Mouse (Mus musculus) lung, embryonic 14.5 days (tissue): Measurements from ENCODE around the gene Nrros. TPM values are rescaled to one million over a fixed set of nuclear protein-coding genes. Genes with fewer than 3 reads are reported as not detected.

Experiments
- ATAC-seq: fragments of 200-750 bp; cut with Nextera tagmentation; 2 replicates; pipeline ENCODE4 v1.8.0; 2017; ENCODE audit warnings: mild to moderate bottlenecking, moderate TSS enrichment, moderate library complexity; ENCODE audit not compliant: insufficient read depth
- DNase-seq: peaks from one replicate; pipeline ENCODE4 v3.0.0-alpha.2; 2015
- H3K27ac ChIP-seq: fragments of 300-500 bp; sonication (generic); 2 replicates; pipeline ENCODE4 v1.5.1; 2014; ENCODE audit warnings: low read depth, mild to moderate bottlenecking, moderate library complexity
- H3K27me3 ChIP-seq: fragments of 300-500 bp; sonication (generic); 2 replicates; pipeline ENCODE4 v1.6.1; 2014; ENCODE audit warnings: low read length, control low read depth; ENCODE audit not compliant: insufficient read depth
- H3K36me3 ChIP-seq: fragments of 300-500 bp; sonication (generic); 2 replicates; pipeline ENCODE4 v1.6.1; 2014; ENCODE audit warnings: control low read depth; ENCODE audit not compliant: insufficient read depth
- H3K4me1 ChIP-seq: fragments of 300-500 bp; sonication (generic); 2 replicates; pipeline ENCODE4 v1.6.1; 2014; ENCODE audit warnings: antibody characterized with exemption, control low read depth; ENCODE audit not compliant: insufficient read depth
- H3K4me2 ChIP-seq: fragments of 300-500 bp; sonication (generic); 2 replicates; pipeline ENCODE4 v1.6.1; 2014; ENCODE audit warnings: mild to moderate bottlenecking
- H3K4me3 ChIP-seq: fragments of 300-500 bp; sonication (generic); 2 replicates; pipeline ENCODE4 v1.5.1; 2014; ENCODE audit warnings: low read depth, low read length
- H3K9ac ChIP-seq: fragments of 300-500 bp; sonication (generic); 2 replicates; pipeline ENCODE4 v1.6.1; 2014
- H3K9me3 ChIP-seq: fragments of 300-500 bp; sonication (generic); 2 replicates; pipeline ENCODE4 v1.6.1; 2016; ENCODE audit warnings: low read depth, low read length, control low read depth
- CTCF ChIP-seq: IDR thresholded peaks from 2 replicates; pipeline ENCODE4 v1.5.1; 2016; ENCODE audit warnings: antibody characterized with exemption, low read depth
- WGBS: fragments of 180-500 bp; shearing (Covaris S2); extraction: QIAGEN DNeasy Blood & Tissue Kit; methylation state at CpG from one replicate; pipeline ENCODE4 v1.1.7; 2014; 5-methylcytosine and 5-hydroxymethylcytosine counted together
- polyA plus RNA-seq: library from polyadenylated mRNA; unstranded; fragments of >200 nt; fragmentation: Nextera tagmentation; extraction: Ambion mirVana; gene quantifications from 2 replicates; pipeline ENCODE4 v1.2.1, GENCODE M21; 2014

The Nrros gene
- polyA plus RNA-seq, 1 experiment from 2014 or later, result 42.6 TPM

GRCm38 (mm10) chr16:32153976-32154375 is 11.4 kb downstream of the Nrros start:
- WGBS, result 56% methylated on average over 1 of the region's 1 CpGs
- no peak for DNase-seq
- Histone ChIP-seq H3K4me3 (no peak overlapping the region), H3K27me3 (no peaks in the 10 kb centered on the region), H3K27ac (no peak overlapping the region), H3K36me3 (no peaks in the 10 kb centered on the region), H3K9ac (peak overlapping the region; percentile 13; the same call in 1 of the 2 replicates), H3K4me2 (no peak overlapping the region), H3K9me3 (no peaks in the 10 kb centered on the region), H3K4me1 (no peaks in the 10 kb centered on the region)
- ATAC-seq, result no peak
- no peak for TF ChIP-seq CTCF

GRCm38 (mm10) chr16:32147589-32148207 is 17.7 kb downstream of the Nrros start:
- ATAC-seq (0 out of 2 replicates have a peak, but pooled peaks have one; percentile 49), DNase-seq (peak; percentile 15)
- no peak for TF ChIP-seq CTCF
- Histone ChIP-seq H3K4me2 (peak overlapping the region; percentile 39), H3K36me3 (peaks cover 11% of the 10 kb centered on the region; the same call in 1 of the 2 replicates), H3K4me1 (no peaks in the 10 kb centered on the region), H3K9ac (no peak overlapping the region), H3K9me3 (peaks cover 16% of the 10 kb centered on the region; the same call in 1 of the 2 replicates), H3K27me3 (no peaks in the 10 kb centered on the region), H3K27ac (no peak overlapping the region), H3K4me3 (no peak overlapping the region)
- 61% methylated on average over 10 of the region's 13 CpGs for WGBS

GRCm38 (mm10) chr16:32144592-32144991 is 20.8 kb downstream of the Nrros start:
- WGBS, result 92% methylated on average over 17 of the region's 17 CpGs
- H3K27ac ChIP-seq, result no peak overlapping the region
- TF ChIP-seq CTCF, result no peak
- DNase-seq, result no peak
- H3K9me3 ChIP-seq, result peaks cover 16% of the 10 kb centered on the region; the same call in 1 of the 2 replicates
- no peak for ATAC-seq
- no peak overlapping the region for H3K9ac ChIP-seq
- H3K27me3 ChIP-seq, result no peaks in the 10 kb centered on the region
- H3K4me2 ChIP-seq, result no peak overlapping the region
- peaks cover 11% of the 10 kb centered on the region; the same call in 1 of the 2 replicates for H3K36me3 ChIP-seq
- H3K4me1 ChIP-seq, result no peaks in the 10 kb centered on the region
- H3K4me3 ChIP-seq, result no peak overlapping the region

GRCm38 (mm10) chr16:32143766-32144165 is 21.6 kb downstream of the Nrros start:
- ATAC-seq (no peak), DNase-seq (no peak)
- Histone ChIP-seq H3K4me2 (no peak overlapping the region), H3K9ac (no peak overlapping the region), H3K36me3 (peaks cover 11% of the 10 kb centered on the region; the same call in 1 of the 2 replicates), H3K27ac (no peak overlapping the region), H3K4me3 (no peak overlapping the region), H3K27me3 (0 out of 2 replicates have a peak, but pooled peaks cover 3% of the 10 kb centered on the region), H3K4me1 (no peaks in the 10 kb centered on the region), H3K9me3 (peaks cover 16% of the 10 kb centered on the region; the same call in 1 of the 2 replicates)
- TF ChIP-seq CTCF, result no peak
- 89% methylated on average over 15 of the region's 15 CpGs for WGBS

GRCm38 (mm10) chr16:32138954-32139353 is 26.4 kb downstream of the Nrros start:
- Histone ChIP-seq H3K4me1 (no peaks in the 10 kb centered on the region), H3K4me3 (no peak overlapping the region), H3K27ac (no peak overlapping the region), H3K4me2 (no peak overlapping the region), H3K9me3 (peaks cover 8% of the 10 kb centered on the region; the same call in 1 of the 2 replicates), H3K36me3 (peaks cover 4% of the 10 kb centered on the region; the same call in 1 of the 2 replicates), H3K9ac (no peak overlapping the region), H3K27me3 (0 out of 2 replicates have a peak, but pooled peaks cover 3% of the 10 kb centered on the region)
- WGBS, result 45% methylated on average over 1 of the region's 1 CpGs
- TF ChIP-seq CTCF, result no peak
- ATAC-seq (no peak), DNase-seq (no peak)

- WGBS, result 81% methylated on average over 7 of the region's 7 CpGs
Measured at GRCm38 (mm10) chr16:32135842-32136357, 29.5 kb downstream of the Nrros start.

GRCm38 (mm10) chr16:32133148-32133547 is 32.2 kb downstream of the Nrros start:
- Histone ChIP-seq H3K4me2 (no peak overlapping the region), H3K4me3 (no peak overlapping the region), H3K4me1 (no peaks in the 10 kb centered on the region), H3K36me3 (no peaks in the 10 kb centered on the region), H3K27ac (no peak overlapping the region), H3K9ac (no peak overlapping the region), H3K9me3 (no peaks in the 10 kb centered on the region), H3K27me3 (no peaks in the 10 kb centered on the region)
- no peak for DNase-seq
- ATAC-seq, result no peak
- WGBS, result 66% methylated on average over 3 of the region's 3 CpGs
- TF ChIP-seq CTCF, result no peak

More at GRCm38 (mm10) chr16:32135842-32136357, 29.5 kb downstream of the Nrros start:
- no peak for TF ChIP-seq CTCF
- Histone ChIP-seq H3K36me3 (no peaks in the 10 kb centered on the region), H3K4me1 (no peaks in the 10 kb centered on the region), H3K9me3 (no peaks in the 10 kb centered on the region), H3K9ac (no peak overlapping the region), H3K4me3 (no peak overlapping the region), H3K4me2 (no peak overlapping the region), H3K27me3 (0 out of 2 replicates have a peak, but pooled peaks cover 3% of the 10 kb centered on the region), H3K27ac (no peak overlapping the region)
- DNase-seq, result no peak
- no peak for ATAC-seq
